Mouse (Mus musculus) left cerebral cortex, adult 9 months (tissue): ENCODE measurements around the gene Ppfibp2.

Source experiments
- DNase-seq, 2 experiments: peaks; one replicate each; pipeline ENCODE4 v3.0.0; 2022; ENCODE audit warnings: low spot score in 2 of 2

Ppfibp2 gene

GRCm38 (mm10) chr7:107618028-107618992 is 23.3 kb downstream of the Ppfibp2 start:
- DNase-seq, result no peak

GRCm38 (mm10) chr7:107619225-107619624 is 24.2 kb downstream of the Ppfibp2 start:
- DNase-seq, result no peak

- no peak for DNase-seq
Measured at GRCm38 (mm10) chr7:107620137-107620536, 25.1 kb downstream of the Ppfibp2 start.

GRCm38 (mm10) chr7:107624432-107624831 is 29.4 kb downstream of the Ppfibp2 start:
- DNase-seq, result no peak

GRCm38 (mm10) chr7:107625061-107625460 is 30.1 kb downstream of the Ppfibp2 start, which contains the start of gene 5330417H12Rik:
TSS of gene 5330417H12Rik (minus strand) at chr7:107625161.
- no peak for DNase-seq

GRCm38 (mm10) chr7:107625781-107626180 is 30.8 kb downstream of the Ppfibp2 start:
- DNase-seq, result no peak

- DNase-seq, result no peak
Measured at GRCm38 (mm10) chr7:107628383-107628782, 33.4 kb downstream of the Ppfibp2 start.

GRCm38 (mm10) chr7:107633201-107633600 is 38.2 kb downstream of the Ppfibp2 start:
- DNase-seq, result no peak

- DNase-seq, result no peak
Measured at GRCm38 (mm10) chr7:107637398-107637797, 42.4 kb downstream of the Ppfibp2 start.

GRCm38 (mm10) chr7:107638026-107638425 is 43.0 kb downstream of the Ppfibp2 start:
- DNase-seq, result no peak

GRCm38 (mm10) chr7:107642586-107643275 is 47.7 kb downstream of the Ppfibp2 start:
- no peak for DNase-seq

GRCm38 (mm10) chr7:107644987-107645386 is 50.0 kb downstream of the Ppfibp2 start:
- no peak for DNase-seq

- DNase-seq, result no peak
Measured at GRCm38 (mm10) chr7:107648937-107649688, 54.1 kb downstream of the Ppfibp2 start.

- no peak for DNase-seq
Measured at GRCm38 (mm10) chr7:107649990-107650389, 55.0 kb downstream of the Ppfibp2 start.

- DNase-seq, result no peak
Measured at GRCm38 (mm10) chr7:107651821-107652220, 56.8 kb downstream of the Ppfibp2 start.

- DNase-seq, result no peak
Measured at GRCm38 (mm10) chr7:107656451-107656850, 61.4 kb downstream of the Ppfibp2 start.

- DNase-seq, result no peak
Measured at GRCm38 (mm10) chr7:107659186-107659918, 64.3 kb downstream of the Ppfibp2 start.

- DNase-seq, result peak in 1 of 2 experiments; percentile 85
Measured at GRCm38 (mm10) chr7:107661189-107661842, 66.3 kb downstream of the Ppfibp2 start.

GRCm38 (mm10) chr7:107661843-107662281 is 66.9 kb downstream of the Ppfibp2 start:
- DNase-seq, result no peak

GRCm38 (mm10) chr7:107663621-107664020 is 68.6 kb downstream of the Ppfibp2 start:
- DNase-seq, result no peak
